Comparison of ENCODE assay signal across 23 mouse cellular contexts in the genomic region with DNA sequence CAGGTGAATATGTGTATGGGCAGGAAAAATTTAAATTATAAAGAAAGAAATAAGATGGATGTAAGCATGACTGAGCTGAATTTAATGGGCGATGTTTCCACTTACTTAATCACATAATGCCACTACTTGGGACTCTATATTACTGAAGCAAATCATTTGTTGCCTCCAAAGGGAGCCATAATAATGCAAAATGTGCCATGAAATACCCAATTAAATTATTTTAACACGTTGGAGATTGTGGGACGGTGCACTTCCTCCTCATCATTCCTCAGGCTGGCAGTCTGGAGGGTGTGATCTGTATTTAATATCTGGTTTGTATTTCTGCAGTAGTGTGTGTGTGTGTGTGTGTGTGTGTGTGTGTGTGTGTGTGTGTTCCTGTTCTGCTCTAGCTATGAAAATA.
"Had no signal": no experiment of that assay in that cellular context is flagged by ENCODE, and none has a peak within 500 bp of the region (broad histone marks: within the 10 kb centered on the region; RNA-seq: fewer than 3 reads in every experiment).

No protein-coding gene starts in this region.

- H3K9me3 ChIP-seq: heart, embryonic 13.5 days; heart, embryonic 15.5 days; hindbrain, embryonic 12.5 days; limb, embryonic 10.5 days had no signal

- H3K4me2 ChIP-seq: heart, embryonic 11.5 days; heart, embryonic 13.5 days; heart, embryonic 15.5 days; hindbrain, embryonic 12.5 days; limb, embryonic 12.5 days; liver, embryonic 11.5 days had no signal

- H3K9ac ChIP-seq: forebrain, postnatal 0 days; heart, embryonic 13.5 days; heart, embryonic 15.5 days; hindbrain, embryonic 12.5 days; limb, embryonic 12.5 days had no signal

- DNase-seq: forebrain, postnatal 0 days; gastrocnemius, postnatal 14 days; gastrocnemius, postnatal 36 days; heart, adult 11 months; heart, adult 2 months; heart, postnatal 14 days; heart, postnatal 36 days; kidney, adult 11 months; kidney, adult 2 months; kidney, postnatal 10 days; kidney, postnatal 25 days; kidney, postnatal 4 days; liver had no signal

- H3K4me1 ChIP-seq: heart, embryonic 13.5 days; heart, embryonic 15.5 days; hindbrain, embryonic 12.5 days had no signal

- H3K27ac ChIP-seq: heart, adult 2 months; heart, embryonic 13.5 days; heart, embryonic 15.5 days; hindbrain, embryonic 12.5 days; layer of hippocampus, adult 2 months; left cerebral cortex, adult 2 months; limb, embryonic 10.5 days; limb, embryonic 12.5 days had no signal

- H3K27me3 ChIP-seq: heart, embryonic 13.5 days; heart, embryonic 15.5 days; hindbrain, embryonic 12.5 days; limb, embryonic 12.5 days had no signal

- ATAC-seq: forebrain, postnatal 0 days; intestine, embryonic 16.5 days had no signal

- H3K4me3 ChIP-seq: heart, adult 2 months; heart, embryonic 13.5 days; heart, embryonic 15.5 days; hindbrain, embryonic 12.5 days; layer of hippocampus, adult 2 months; left cerebral cortex, adult 2 months; limb, embryonic 10.5 days; limb, embryonic 12.5 days had no signal

- H3K36me3 ChIP-seq: heart, embryonic 13.5 days; heart, embryonic 15.5 days; hindbrain, embryonic 12.5 days; limb, embryonic 10.5 days; limb, embryonic 12.5 days had no signal
